Mouse (Mus musculus): ENCODE measurements around the gene Cd40. TPM values are rescaled to one million over a fixed set of nuclear protein-coding genes. Genes with fewer than 3 reads are reported as not detected.

Cd40 gene
- polyA plus RNA-seq, 1 experiment from 2014 or later = 7.6 TPM

DNA sequence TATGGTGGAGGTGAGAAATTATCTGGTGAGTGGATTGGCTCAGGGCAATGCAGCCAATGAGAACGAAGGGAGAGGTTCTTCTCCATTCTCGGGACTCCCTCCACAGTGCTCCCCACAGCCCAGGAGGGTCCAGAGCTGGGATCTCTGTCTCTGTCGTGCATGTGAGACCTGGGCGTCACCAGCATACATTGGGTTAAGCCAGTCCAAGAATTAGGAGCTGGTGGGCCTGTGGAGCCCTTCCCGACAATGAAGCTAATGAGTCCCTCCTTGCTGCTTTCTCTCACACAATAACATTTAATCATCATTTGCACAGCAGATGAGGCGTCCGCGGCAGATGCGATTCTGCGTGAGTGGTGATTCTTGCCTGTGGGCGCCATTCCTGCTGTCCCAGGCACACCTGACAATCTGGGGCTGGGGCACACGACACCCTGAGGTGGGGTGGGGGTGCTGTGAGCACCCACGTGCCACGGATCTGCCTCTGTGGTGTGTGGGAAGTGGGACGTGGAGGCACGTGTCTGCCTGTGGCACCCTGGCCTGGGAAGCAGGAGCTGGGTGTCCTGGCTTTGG is 50.2 kb downstream of the Cd40 start:
- Histone ChIP-seq H3K4me3 (no peak overlapping the region), H3K9me3 (no peaks in the 10 kb centered on the region), H3K36me3 (no peaks in the 10 kb centered on the region), H3K27ac (replicated peaks) (no peak overlapping the region), H3K9ac (no peak overlapping the region), H3K27me3 (replicated peaks) (peaks cover 97% of the 10 kb centered on the region), H3K4me2 (no peak overlapping the region), H3K4me1 (peaks cover 6% of the 10 kb centered on the region)
- ATAC-seq (ENCODE audit: extremely low read depth, insufficient number of reproducible peaks, low FRiP score, low TSS enrichment) = no peak
- 67% methylated on average over 16 of the region's 16 CpGs for WGBS

- H3K9ac ChIP-seq = no peak overlapping the region
- ATAC-seq (ENCODE audit: extremely low read depth, insufficient number of reproducible peaks, low FRiP score, low TSS enrichment) = no peak
- no peak overlapping the region for H3K4me3 ChIP-seq
- WGBS = 19% methylated on average over 18 of the region's 18 CpGs
- no peak overlapping the region for H3K27ac ChIP-seq (replicated peaks)
- peaks cover 97% of the 10 kb centered on the region for H3K27me3 ChIP-seq (replicated peaks)
- no peaks in the 10 kb centered on the region for H3K36me3 ChIP-seq
- H3K4me2 ChIP-seq = no peak overlapping the region
- no peaks in the 10 kb centered on the region for H3K9me3 ChIP-seq
- no peaks in the 10 kb centered on the region for H3K4me1 ChIP-seq
Observed at GRCm38 (mm10) chr2:165106585-165106984, 51.2 kb downstream of the Cd40 start.

- Histone ChIP-seq H3K9me3 (no peaks in the 10 kb centered on the region), H3K27me3 (replicated peaks) (peaks cover 98% of the 10 kb centered on the region), H3K27ac (replicated peaks) (no peak overlapping the region), H3K4me3 (peak overlapping the region; percentile 20; the same call in 1 of the 2 replicates), H3K36me3 (no peaks in the 10 kb centered on the region), H3K9ac (no peak overlapping the region), H3K4me1 (peaks cover 3% of the 10 kb centered on the region), H3K4me2 (peak overlapping the region; percentile 40)
- no peak for ATAC-seq (ENCODE audit: extremely low read depth, insufficient number of reproducible peaks, low FRiP score, low TSS enrichment)
- 1% methylated on average over 54 of the region's 54 CpGs for WGBS
Observed at GRCm38 (mm10) chr2:165112149-165112548, 56.7 kb downstream of the Cd40 start.

DNA sequence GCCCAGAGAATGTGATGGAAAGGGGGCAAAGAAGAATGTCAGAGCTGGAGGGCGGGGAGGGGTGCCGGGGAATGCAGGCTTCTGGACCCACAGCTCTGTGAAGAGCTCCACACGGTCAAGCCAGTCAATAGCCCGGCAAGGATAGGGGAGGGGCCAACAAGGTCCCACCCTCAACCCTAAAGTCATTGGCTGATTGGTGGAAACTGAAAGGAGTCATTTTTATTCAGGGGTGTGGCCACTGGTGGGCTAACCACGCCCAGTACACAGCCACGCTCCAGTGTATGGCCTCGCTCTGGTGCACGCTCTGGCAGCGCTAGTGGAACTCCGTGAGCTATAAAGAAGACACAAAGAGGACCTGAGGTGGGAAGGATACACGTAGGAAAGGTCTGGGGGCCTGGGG is 58.3 kb downstream of the Cd40 start:
- no peak for ATAC-seq (ENCODE audit: extremely low read depth, insufficient number of reproducible peaks, low FRiP score, low TSS enrichment)
- 19% methylated on average over 11 of the region's 11 CpGs for WGBS

DNA sequence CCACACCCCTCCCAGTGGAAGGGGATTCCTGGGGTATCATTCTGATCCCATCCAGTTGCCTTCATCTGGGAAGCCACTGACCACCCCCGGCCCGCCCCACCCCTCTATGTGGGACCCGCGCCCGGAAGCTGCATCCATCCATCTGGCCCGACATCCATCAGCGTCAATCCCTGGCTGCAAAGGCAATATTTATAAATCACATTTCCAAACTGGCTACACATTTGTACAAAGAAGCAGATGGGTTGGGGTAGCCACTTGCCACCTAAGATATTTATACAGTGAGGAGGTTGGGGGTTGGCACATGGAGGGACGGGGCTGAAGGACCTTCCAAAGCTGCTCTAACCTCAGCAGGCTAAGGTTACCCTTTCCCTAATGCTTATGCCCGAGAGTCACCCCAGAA is 65.3 kb downstream of the Cd40 start:
- Histone ChIP-seq H3K27ac (replicated peaks) (no peak overlapping the region), H3K9ac (no peak overlapping the region), H3K4me1 (no peaks in the 10 kb centered on the region), H3K9me3 (no peaks in the 10 kb centered on the region), H3K36me3 (no peaks in the 10 kb centered on the region), H3K27me3 (replicated peaks) (peaks cover 98% of the 10 kb centered on the region), H3K4me2 (no peak overlapping the region), H3K4me3 (no peak overlapping the region)
- ATAC-seq (ENCODE audit: extremely low read depth, insufficient number of reproducible peaks, low FRiP score, low TSS enrichment) = no peak
- WGBS = 77% methylated on average over 9 of the region's 9 CpGs

More for the DNA sequence above, 58.3 kb downstream of the Cd40 start:
- no peak overlapping the region for H3K4me3 ChIP-seq
- H3K27me3 ChIP-seq (replicated peaks) = peaks cover 100% of the 10 kb centered on the region
- no peak overlapping the region for H3K27ac ChIP-seq (replicated peaks)
- no peaks in the 10 kb centered on the region for H3K36me3 ChIP-seq
- no peaks in the 10 kb centered on the region for H3K9me3 ChIP-seq
- peaks cover 3% of the 10 kb centered on the region for H3K4me1 ChIP-seq
- no peak overlapping the region for H3K4me2 ChIP-seq
- no peak overlapping the region for H3K9ac ChIP-seq

DNA sequence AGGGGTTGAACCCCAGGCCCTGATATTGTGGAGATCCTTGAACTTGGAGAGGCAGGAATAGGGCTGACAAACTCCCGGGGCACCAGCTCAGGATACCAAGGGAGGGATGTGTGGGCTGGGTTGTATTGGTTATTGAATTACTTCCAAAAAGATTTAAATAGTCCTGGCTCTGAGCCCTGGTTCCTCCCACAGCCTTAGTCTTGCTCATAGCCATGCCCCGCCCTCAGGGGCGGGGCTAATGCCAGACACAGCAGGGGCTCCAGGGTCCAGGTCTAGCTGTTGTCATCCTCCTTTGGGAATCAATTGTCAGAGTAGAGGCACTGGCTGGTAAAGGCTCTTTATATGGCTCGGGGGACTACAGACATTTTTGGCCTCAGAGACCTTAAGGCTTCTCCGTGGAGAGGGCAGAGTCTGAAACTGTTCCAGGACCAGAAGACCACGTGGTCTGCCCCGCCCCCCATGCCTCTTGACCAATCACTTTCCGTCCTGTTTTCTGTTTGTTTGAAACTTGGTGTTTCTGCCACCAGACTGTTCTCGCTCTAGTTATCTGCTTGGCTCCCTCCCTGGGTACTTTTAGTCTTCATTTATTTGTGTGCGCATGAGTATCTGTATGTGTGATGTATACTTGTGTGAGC is 65.9 kb downstream of the Cd40 start:
- no peak for ATAC-seq (ENCODE audit: extremely low read depth, insufficient number of reproducible peaks, low FRiP score, low TSS enrichment)
- 23% methylated on average over 10 of the region's 10 CpGs for WGBS
- Histone ChIP-seq H3K4me2 (no peak overlapping the region), H3K9me3 (no peaks in the 10 kb centered on the region), H3K27ac (replicated peaks) (no peak overlapping the region), H3K27me3 (replicated peaks) (peaks cover 98% of the 10 kb centered on the region), H3K4me3 (no peak overlapping the region), H3K4me1 (no peaks in the 10 kb centered on the region), H3K9ac (no peak overlapping the region), H3K36me3 (no peaks in the 10 kb centered on the region)

Other genes starting within 250 kb of the Cd40 start
- gene Zswim1, start 232.9 kb upstream of the Cd40 start, polyA plus RNA-seq (2015; fragmentation: Nextera tagmentation; extraction: Ambion mirVana) = 8.7 and 9.0 TPM in 2 replicates
- not detected in 2 replicates for gene Spata25, start 227.1 kb upstream of the Cd40 start, polyA plus RNA-seq (2015; fragmentation: Nextera tagmentation; extraction: Ambion mirVana)
- 171 and 180 TPM in 2 replicates for gene Ctsa, start 222.8 kb upstream of the Cd40 start, polyA plus RNA-seq (2015; fragmentation: Nextera tagmentation; extraction: Ambion mirVana)
- 44.5 and 46.7 TPM in 2 replicates for gene Neurl2, start 222.2 kb upstream of the Cd40 start, polyA plus RNA-seq (2015; fragmentation: Nextera tagmentation; extraction: Ambion mirVana)
- 11.8 and 14.9 TPM in 2 replicates for gene Pltp, start 197.9 kb upstream of the Cd40 start, polyA plus RNA-seq (2015; fragmentation: Nextera tagmentation; extraction: Ambion mirVana)
- 56.0 and 63.1 TPM in 2 replicates for gene Pcif1, start 176.3 kb upstream of the Cd40 start, polyA plus RNA-seq (2015; fragmentation: Nextera tagmentation; extraction: Ambion mirVana)
- gene Zfp335, start 143.9 kb upstream of the Cd40 start, polyA plus RNA-seq (2015; fragmentation: Nextera tagmentation; extraction: Ambion mirVana) = 8.8 and 9.2 TPM in 2 replicates
- gene Mmp9, start 114.8 kb upstream of the Cd40 start, polyA plus RNA-seq (2015; fragmentation: Nextera tagmentation; extraction: Ambion mirVana) = 0.33 and 0.36 TPM in 2 replicates
- 0.42 and 0.56 TPM in 2 replicates for gene Slc12a5, start 94.8 kb upstream of the Cd40 start, polyA plus RNA-seq (2015; fragmentation: Nextera tagmentation; extraction: Ambion mirVana)
- 40.0 and 42.2 TPM in 2 replicates for gene Ncoa5, start 20.8 kb upstream of the Cd40 start, polyA plus RNA-seq (2015; fragmentation: Nextera tagmentation; extraction: Ambion mirVana)
- not detected in 2 replicates for gene 1700025C18Rik, start 35.1 kb downstream of the Cd40 start, polyA plus RNA-seq (2015; fragmentation: Nextera tagmentation; extraction: Ambion mirVana)
- 0.08 TPM in 1 of 2 replicates, not detected in the other for gene Cdh22, start 179.2 kb downstream of the Cd40 start, polyA plus RNA-seq (2015; fragmentation: Nextera tagmentation; extraction: Ambion mirVana)
- 37.6 and 46.4 TPM in 2 replicates for gene Slc35c2, start 232.2 kb downstream of the Cd40 start, polyA plus RNA-seq (2015; fragmentation: Nextera tagmentation; extraction: Ambion mirVana)